Comparison of ENCODE assay signal across 8 mouse cellular contexts in genomic region chr5:142823096-142824062, GRCm38 (mm10). TPM values are rescaled to one million over a fixed set of nuclear protein-coding genes. Genes with fewer than 3 reads are reported as not detected.
DNase-seq lines count a peak whose midpoint lies in the region; ATAC-seq and TF ChIP-seq lines count a peak whose summit lies in the region.

No protein-coding gene starts in this region.

- intact Hi-C loops in heart, postnatal 10 days (cut with DNase I): no loop called here

- H3K4me1 ChIP-seq in ES-Bruce4 (ENCODE audit: control insufficient read depth, insufficient read depth, low read length): peaks cover 4% of the 10 kb centered on the region
- H3K4me1 ChIP-seq in forebrain, embryonic 15.5 days: peaks cover 34% of the 10 kb centered on the region
- H3K4me1 ChIP-seq in liver, postnatal 0 days (ENCODE audit: insufficient read depth): peaks cover 13% of the 10 kb centered on the region
- H3K4me1 ChIP-seq in neural tube, embryonic 15.5 days: peaks cover 44% of the 10 kb centered on the region

- peak overlapping the region; percentile 73 for H3K9ac ChIP-seq in ES-Bruce4 (ENCODE audit: low read depth, poor library complexity, severe bottlenecking)
- peak overlapping the region; percentile 99 for H3K9ac ChIP-seq in forebrain, embryonic 15.5 days (replicated peaks)
- peak overlapping the region; percentile 93 for H3K9ac ChIP-seq in liver, postnatal 0 days (replicated peaks)
- peak overlapping the region; percentile 78 for H3K9ac ChIP-seq in neural tube, embryonic 15.5 days (replicated peaks)

- H3K27ac ChIP-seq in ES-Bruce4 (ENCODE audit: insufficient read depth, low read length): 0 out of 2 replicates have a peak overlapping the region, but pooled peaks have one; percentile 12
- peak overlapping the region; percentile 100 for H3K27ac ChIP-seq in forebrain, embryonic 15.5 days (replicated peaks)
- H3K27ac ChIP-seq in liver, postnatal 0 days (ENCODE audit: low read depth): peak overlapping the region; percentile 99
- H3K27ac ChIP-seq in neural tube, embryonic 15.5 days (replicated peaks): peak overlapping the region; percentile 100

- H3K9me3 ChIP-seq in ES-Bruce4 (replicated peaks; ENCODE audit: control insufficient read depth, insufficient read depth, low read length, poor library complexity, severe bottlenecking): no peaks in the 10 kb centered on the region
- H3K9me3 ChIP-seq in forebrain, embryonic 15.5 days: no peaks in the 10 kb centered on the region
- no peaks in the 10 kb centered on the region for H3K9me3 ChIP-seq in liver, postnatal 0 days (ENCODE audit: low read length)
- H3K9me3 ChIP-seq in neural tube, embryonic 15.5 days (replicated peaks): no peaks in the 10 kb centered on the region

- ATAC-seq in forebrain, embryonic 15.5 days (replicated peaks): peak; percentile 36
- peak; percentile 54 for ATAC-seq in liver, postnatal 0 days
- 0 out of 2 replicates have a peak, but pooled peaks have one; percentile 2 for ATAC-seq in neural tube, embryonic 15.5 days (ENCODE audit: low FRiP score)

- TF ChIP-seq CTCF in ES-Bruce4 (IDR thresholded peaks at IDR 0.05; ENCODE audit: low read depth, low read length): no peak
- no peak for TF ChIP-seq CTCF in liver, postnatal 0 days (IDR thresholded peaks at IDR 0.05; ENCODE audit: low read depth)

- no peak for TF ChIP-seq POLR2A in ES-Bruce4 (IDR thresholded peaks at IDR 0.05; ENCODE audit: insufficient read depth, low read length)

- no peaks in the 10 kb centered on the region for H3K27me3 ChIP-seq in ES-Bruce4 (ENCODE audit: control insufficient read depth, insufficient read depth, low read length, poor library complexity, severe bottlenecking)
- no peaks in the 10 kb centered on the region for H3K27me3 ChIP-seq in forebrain, embryonic 15.5 days
- peaks cover 38% of the 10 kb centered on the region for H3K27me3 ChIP-seq in liver, postnatal 0 days (ENCODE audit: insufficient read depth, low read length)
- no peaks in the 10 kb centered on the region for H3K27me3 ChIP-seq in neural tube, embryonic 15.5 days (replicated peaks)

- DNase-seq in cerebellum, adult 11-12 months: peak; percentile 87
- DNase-seq in heart, postnatal 10 days: peak; percentile 94 to 95
- DNase-seq in kidney, postnatal 4 days: peak; percentile 90 to 94
- peak; percentile 78 for DNase-seq in liver, postnatal 0 days
- peak; percentile 93 to 94 for DNase-seq in urinary bladder, postnatal 4 days (ENCODE audit: low spot score in 2 of 2)

- peak overlapping the region; percentile 81 for H3K4me2 ChIP-seq in forebrain, embryonic 15.5 days (replicated peaks)
- peak overlapping the region; percentile 76 for H3K4me2 ChIP-seq in liver, postnatal 0 days (ENCODE audit: low read depth, low read length)
- H3K4me2 ChIP-seq in neural tube, embryonic 15.5 days: peak overlapping the region; percentile 85

- H3K36me3 ChIP-seq in ES-Bruce4 (ENCODE audit: control insufficient read depth, insufficient read depth, low read length, poor library complexity, severe bottlenecking): no peaks in the 10 kb centered on the region
- H3K36me3 ChIP-seq in forebrain, embryonic 15.5 days: no peaks in the 10 kb centered on the region
- no peaks in the 10 kb centered on the region for H3K36me3 ChIP-seq in liver, postnatal 0 days (replicated peaks; ENCODE audit: insufficient read depth, low read length)
- no peaks in the 10 kb centered on the region for H3K36me3 ChIP-seq in neural tube, embryonic 15.5 days

- WGBS in forebrain, embryonic 15.5 days: 6% methylated on average over 31 of the region's 31 CpGs
- WGBS in liver, postnatal 0 days (ENCODE audit: insufficient replicate concordance): 15% methylated on average over 31 of the region's 31 CpGs
- 6% methylated on average over 31 of the region's 31 CpGs for WGBS in neural tube, embryonic 15.5 days

- peak overlapping the region; percentile 69 for H3K4me3 ChIP-seq in ES-Bruce4 (ENCODE audit: low read depth, low read length)
- H3K4me3 ChIP-seq in forebrain, embryonic 15.5 days: peak overlapping the region; percentile 87
- peak overlapping the region; percentile 78 for H3K4me3 ChIP-seq in liver, postnatal 0 days (ENCODE audit: low read depth, low read length)
- peak overlapping the region; percentile 92 for H3K4me3 ChIP-seq in neural tube, embryonic 15.5 days (replicated peaks)

- peak; percentile 19; the same call in 1 of the 2 replicates for TF ChIP-seq EP300 in ES-Bruce4 (IDR thresholded peaks at IDR 0.05; ENCODE audit: insufficient read depth, low read depth, low read length)
- TF ChIP-seq EP300 in liver, postnatal 0 days (IDR thresholded peaks at IDR 0.05; ENCODE audit: low read depth): no peak

RNA-seq across cellular contexts. Expression of gene Tnrc18, which starts 5.9 kb away (rescaled TPM):
- polyA plus RNA-seq in ES-Bruce4 (2011; ENCODE audit: insufficient read depth, insufficient read length, low read depth, missing spikeins): 13.9 and 20.2 TPM in 2 replicates
- polyA plus RNA-seq in forebrain, embryonic 15.5 days (2015; fragmentation: Nextera tagmentation; extraction: Ambion mirVana): 45.9 and 48.3 TPM in 2 replicates
- total RNA-seq in heart, postnatal 10 days (2021): 10 to 100 TPM; 80.1 to 91.3 TPM
- 2.9 and 4.0 TPM in 2 replicates for polyA plus RNA-seq in liver, postnatal 0 days (2015; fragmentation: Nextera tagmentation; extraction: Ambion mirVana)
- 22.5 and 26.0 TPM in 2 replicates for polyA plus RNA-seq in neural tube, embryonic 15.5 days (2015; fragmentation: Nextera tagmentation; extraction: Ambion mirVana)

Comparison
In these comparisons a context has a peak if more than half of its experiments do, and no peak if none do; other contexts are left out.
1. Peak in every context shown above with its lines: DNase-seq, ATAC-seq, H3K4me3 ChIP-seq and H3K27ac ChIP-seq.
2. H3K27ac ChIP-seq: peak in every context shown above with its lines; median percentile 100 in forebrain, embryonic 15.5 days; 100 in neural tube, embryonic 15.5 days; 99 in liver, postnatal 0 days; 12 in ES-Bruce4.
3. ATAC-seq: peak in every context shown above with its lines; median percentile 54 in liver, postnatal 0 days; 36 in forebrain, embryonic 15.5 days; 2 in neural tube, embryonic 15.5 days.